Mouse (Mus musculus) midbrain, embryonic 11.5 days (tissue): ENCODE measurements around the gene Dop1a. TPM values are rescaled to one million over a fixed set of nuclear protein-coding genes. Genes with fewer than 3 reads are reported as not detected.

Experiments
- ATAC-seq: fragments of 200-750 bp; cut with Nextera tagmentation; 2 replicates; pipeline ENCODE4 v1.8.0; 2017; ENCODE audit warnings: moderate TSS enrichment, moderate library complexity; ENCODE audit not compliant: low FRiP score
- DNase-seq: peaks from one replicate; pipeline ENCODE4 v3.0.0; 2015; ENCODE audit warnings: low spot score; ENCODE audit errors: missing footprints
- H3K27ac ChIP-seq: fragments of 300-500 bp; sonication (generic); 2 replicates; pipeline ENCODE4 v1.5.1; 2014; ENCODE audit warnings: low read depth, low read length
- H3K27me3 ChIP-seq: fragments of 300-500 bp; sonication (generic); 2 replicates; pipeline ENCODE4 v1.6.1; 2014; ENCODE audit warnings: mild to moderate bottlenecking, low read length, moderate library complexity, mixed read lengths; ENCODE audit not compliant: control insufficient read depth, insufficient read depth
- H3K36me3 ChIP-seq: fragments of 300-500 bp; sonication (generic); 2 replicates; pipeline ENCODE4 v1.6.1; 2014; ENCODE audit warnings: mild to moderate bottlenecking, low read length, moderate library complexity, mixed read lengths; ENCODE audit not compliant: control insufficient read depth, insufficient read depth
- H3K4me1 ChIP-seq: fragments of 300-500 bp; sonication (generic); 2 replicates; pipeline ENCODE4 v1.6.1; 2014; ENCODE audit warnings: low read length; ENCODE audit not compliant: control insufficient read depth, insufficient read depth
- H3K4me2 ChIP-seq: fragments of 300-500 bp; sonication (generic); 2 replicates; pipeline ENCODE4 v1.6.1; 2014; ENCODE audit warnings: mild to moderate bottlenecking, moderate library complexity
- H3K4me3 ChIP-seq: fragments of 300-500 bp; sonication (generic); 2 replicates; pipeline ENCODE4 v1.5.1; 2014; ENCODE audit warnings: low read depth, low read length
- H3K9ac ChIP-seq: fragments of 300-500 bp; sonication (generic); 2 replicates; pipeline ENCODE4 v1.6.1; 2014; ENCODE audit warnings: low read length
- H3K9me3 ChIP-seq: fragments of 300-500 bp; sonication (generic); 2 replicates; pipeline ENCODE4 v1.6.1; 2016; ENCODE audit warnings: low read length; ENCODE audit not compliant: control insufficient read depth
- WGBS: fragments of 180-500 bp; shearing (Covaris S2); extraction: QIAGEN DNeasy Blood & Tissue Kit; methylation state at CpG from one replicate; pipeline ENCODE4 v1.1.7; 2014; 5-methylcytosine and 5-hydroxymethylcytosine counted together
- polyA plus RNA-seq: library from polyadenylated mRNA; unstranded; fragments of >200 nt; fragmentation: Nextera tagmentation; extraction: Ambion mirVana; gene quantifications from 2 replicates; pipeline ENCODE4 v1.2.1, GENCODE M21; 2014

Dop1a gene
- polyA plus RNA-seq: 14.5 and 15.3 TPM in 2 replicates

DNA sequence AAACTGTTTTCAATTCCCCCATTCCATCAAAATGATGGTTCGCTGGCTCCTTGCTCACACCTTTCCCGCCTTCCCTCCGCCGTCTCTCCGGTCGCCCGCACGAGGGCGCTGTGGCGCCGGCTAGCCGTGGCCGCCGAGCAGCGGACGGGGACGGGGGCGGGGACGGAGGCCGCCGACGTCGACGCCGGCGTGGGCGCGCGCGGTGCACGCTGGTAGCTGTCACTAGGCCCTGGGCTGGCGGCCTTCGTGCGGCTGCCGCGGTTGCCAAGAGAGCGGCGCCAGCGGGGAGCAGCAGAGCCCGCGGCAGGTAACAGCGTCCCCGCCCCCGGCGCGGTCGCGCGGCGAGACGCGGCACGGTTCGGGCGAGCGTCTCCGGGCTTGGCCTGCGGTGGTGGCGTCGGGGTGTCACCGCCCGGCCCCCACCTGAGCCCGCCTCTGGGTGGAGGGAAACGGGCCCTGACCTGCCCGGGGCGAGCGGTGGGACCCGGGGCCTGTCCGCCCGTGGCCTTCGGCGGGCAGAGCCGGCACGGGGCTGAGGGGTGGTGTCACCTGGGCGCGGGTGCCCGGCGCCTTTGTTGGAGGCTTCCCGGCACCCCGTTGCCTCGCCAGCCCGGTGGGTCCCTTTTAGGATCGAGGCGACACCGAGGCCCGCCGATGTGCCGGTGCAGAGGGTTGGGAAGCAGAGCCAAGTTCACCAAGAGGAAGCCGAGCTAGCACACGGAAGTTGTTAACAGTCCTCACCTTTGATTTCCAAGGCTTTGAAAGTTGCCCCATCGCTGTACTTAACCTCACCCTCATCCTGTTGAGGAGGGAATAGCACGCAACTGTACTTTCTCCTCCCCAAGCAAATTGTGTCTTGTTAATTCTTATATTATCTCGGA is at the start of gene Dop1a:
TSS of gene Dop1a (plus strand) at position 165 of the 881 bp plus-strand sequence.
- Histone ChIP-seq H3K9me3 (no peaks in the 10 kb centered on the region), H3K36me3 (no peaks in the 10 kb centered on the region), H3K27ac (no peak within 1 kb of the TSS), H3K4me3 (peak within 1 kb of the TSS; percentile 79), H3K4me2 (peak within 1 kb of the TSS; percentile 93), H3K4me1 (peaks cover 3% of the 10 kb centered on the region; the same call in 1 of the 2 replicates), H3K27me3 (peaks cover 7% of the 10 kb centered on the region; the same call in 1 of the 2 replicates), H3K9ac (peak within 1 kb of the TSS; percentile 80)
- WGBS: under 1% methylated on average over 85 of the region's 93 CpGs
- ATAC-seq: peak; percentile 94
- DNase-seq: peak; percentile 99

DNA sequence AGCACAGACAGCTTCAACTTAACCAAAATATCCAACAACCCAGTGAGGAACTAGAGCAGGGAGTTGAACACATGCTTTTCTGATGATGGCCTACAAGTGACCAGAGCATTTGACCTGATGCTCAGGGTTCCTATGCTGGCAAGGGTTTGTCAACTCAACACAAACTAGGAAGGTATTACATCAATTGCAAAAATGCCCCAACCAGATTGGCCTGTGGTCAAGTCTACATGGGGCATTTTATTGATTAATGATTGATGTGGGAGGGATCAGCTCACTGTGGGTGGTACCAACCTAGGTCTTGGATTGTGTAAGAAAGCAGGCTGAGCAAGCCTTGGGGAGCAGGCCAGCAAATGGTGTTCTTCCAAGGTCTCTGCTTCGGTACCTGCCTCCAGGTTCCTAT is 49.0 kb upstream of the Dop1a start:
- Histone ChIP-seq H3K9me3 (no peaks in the 10 kb centered on the region), H3K36me3 (no peaks in the 10 kb centered on the region), H3K4me1 (no peaks in the 10 kb centered on the region), H3K27me3 (no peaks in the 10 kb centered on the region), H3K4me3 (no peak overlapping the region), H3K27ac (no peak overlapping the region), H3K9ac (no peak overlapping the region), H3K4me2 (no peak overlapping the region)
- DNase-seq (no peak), ATAC-seq (no peak)
- 95% methylated on average over 1 of the region's 1 CpGs for WGBS

DNA sequence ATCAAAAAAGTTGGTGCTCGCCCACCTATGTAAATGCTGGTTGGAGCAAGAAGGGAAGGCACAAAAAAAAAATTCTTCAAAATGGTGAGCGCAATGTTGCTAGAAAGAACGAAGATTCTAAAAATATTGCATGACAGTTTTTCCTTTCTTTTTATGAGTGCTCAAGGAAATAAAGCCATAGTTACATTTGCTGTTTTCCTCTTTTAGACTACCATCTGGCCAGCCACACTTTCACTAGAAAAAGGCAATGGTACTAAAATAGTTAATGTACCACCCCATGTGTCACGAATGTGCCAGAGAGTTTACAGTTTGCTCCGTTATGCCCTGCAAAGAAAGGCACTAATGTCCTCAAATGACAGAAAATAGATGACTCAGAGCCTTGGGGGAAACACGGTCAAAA is 47.6 kb upstream of the Dop1a start:
- H3K36me3 ChIP-seq: no peaks in the 10 kb centered on the region
- ATAC-seq: no peak
- H3K4me1 ChIP-seq: no peaks in the 10 kb centered on the region
- no peak overlapping the region for H3K27ac ChIP-seq
- WGBS: 94% methylated on average over 6 of the region's 6 CpGs
- H3K4me2 ChIP-seq: no peak overlapping the region
- no peak overlapping the region for H3K4me3 ChIP-seq
- no peak for DNase-seq
- no peak overlapping the region for H3K9ac ChIP-seq
- no peaks in the 10 kb centered on the region for H3K27me3 ChIP-seq
- no peaks in the 10 kb centered on the region for H3K9me3 ChIP-seq

DNA sequence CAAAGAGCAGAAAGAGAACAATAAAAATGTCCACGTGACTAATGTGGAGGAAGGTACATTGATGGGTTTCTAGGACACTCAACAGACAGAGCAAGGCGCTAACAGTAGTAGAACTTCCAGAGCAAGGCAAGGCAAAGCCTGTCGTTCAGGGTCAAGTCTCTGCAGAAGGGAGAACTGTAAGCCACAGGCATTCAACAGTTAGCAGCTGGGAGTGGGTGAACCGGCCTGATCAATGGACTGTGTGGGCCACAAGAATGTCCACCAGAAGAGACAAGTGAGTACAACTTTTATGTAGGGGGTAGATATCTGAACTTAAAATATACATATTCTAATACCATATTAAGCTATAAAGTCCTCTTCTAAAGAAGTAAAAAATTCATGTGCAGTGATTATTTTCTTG is 43.6 kb upstream of the Dop1a start:
- Histone ChIP-seq H3K27me3 (no peaks in the 10 kb centered on the region), H3K27ac (no peak overlapping the region), H3K36me3 (no peaks in the 10 kb centered on the region), H3K9me3 (no peaks in the 10 kb centered on the region), H3K9ac (no peak overlapping the region), H3K4me2 (no peak overlapping the region), H3K4me1 (no peaks in the 10 kb centered on the region), H3K4me3 (no peak overlapping the region)
- 84% methylated on average over 4 of the region's 4 CpGs for WGBS
- ATAC-seq: no peak
- DNase-seq: no peak

DNA sequence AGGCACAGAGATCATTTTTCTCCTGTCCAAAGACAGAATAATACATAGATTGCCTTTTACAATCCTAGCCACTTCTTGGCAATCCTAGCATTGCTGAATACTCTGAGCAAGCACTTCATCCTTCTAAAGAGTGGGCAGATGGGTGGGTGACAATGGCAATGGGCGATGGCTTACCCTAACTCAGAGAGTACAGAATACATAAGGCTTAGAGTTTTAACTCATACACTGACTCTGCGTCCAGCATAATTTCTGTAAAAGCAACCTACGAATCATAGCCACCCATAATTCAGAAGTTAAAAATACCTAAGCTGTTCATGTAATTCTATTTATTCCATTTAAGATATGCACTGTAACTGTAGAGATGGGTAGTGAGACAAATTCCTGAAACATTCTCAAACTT is 31.4 kb upstream of the Dop1a start:
- ATAC-seq: no peak
- H3K4me3 ChIP-seq: no peak overlapping the region
- no peaks in the 10 kb centered on the region for H3K9me3 ChIP-seq
- no peak overlapping the region for H3K9ac ChIP-seq
- H3K27me3 ChIP-seq: no peaks in the 10 kb centered on the region
- no peak overlapping the region for H3K27ac ChIP-seq
- no peak for DNase-seq
- H3K4me2 ChIP-seq: no peak overlapping the region
- no peaks in the 10 kb centered on the region for H3K4me1 ChIP-seq
- WGBS: 90% methylated on average over 3 of the region's 3 CpGs
- H3K36me3 ChIP-seq: no peaks in the 10 kb centered on the region

DNA sequence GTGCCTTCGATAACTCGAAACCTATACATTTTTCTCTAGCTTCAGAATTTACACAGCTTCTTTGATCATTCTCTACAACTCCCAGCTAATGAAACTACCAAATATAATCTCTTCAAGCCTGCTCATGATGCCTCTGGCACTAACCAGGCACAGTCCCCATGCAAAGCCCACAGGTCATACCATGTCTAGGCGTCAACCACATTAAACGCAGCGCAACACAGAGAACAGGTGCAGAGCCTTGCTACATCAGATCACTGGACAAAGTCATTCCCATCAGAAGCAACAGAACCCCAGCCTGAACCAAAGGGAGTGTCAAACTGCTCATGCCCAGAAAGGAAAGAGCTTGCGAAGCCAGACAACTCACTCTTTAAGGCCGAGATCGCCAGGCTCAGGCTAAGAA is 30.3 kb upstream of the Dop1a start:
- no peak overlapping the region for H3K9ac ChIP-seq
- ATAC-seq (no peak), DNase-seq (no peak)
- H3K4me3 ChIP-seq: no peak overlapping the region
- H3K36me3 ChIP-seq: no peaks in the 10 kb centered on the region
- H3K27me3 ChIP-seq: no peaks in the 10 kb centered on the region
- 95% methylated on average over 8 of the region's 8 CpGs for WGBS
- no peak overlapping the region for H3K4me2 ChIP-seq
- no peak overlapping the region for H3K27ac ChIP-seq
- H3K4me1 ChIP-seq: no peaks in the 10 kb centered on the region
- H3K9me3 ChIP-seq: no peaks in the 10 kb centered on the region

DNA sequence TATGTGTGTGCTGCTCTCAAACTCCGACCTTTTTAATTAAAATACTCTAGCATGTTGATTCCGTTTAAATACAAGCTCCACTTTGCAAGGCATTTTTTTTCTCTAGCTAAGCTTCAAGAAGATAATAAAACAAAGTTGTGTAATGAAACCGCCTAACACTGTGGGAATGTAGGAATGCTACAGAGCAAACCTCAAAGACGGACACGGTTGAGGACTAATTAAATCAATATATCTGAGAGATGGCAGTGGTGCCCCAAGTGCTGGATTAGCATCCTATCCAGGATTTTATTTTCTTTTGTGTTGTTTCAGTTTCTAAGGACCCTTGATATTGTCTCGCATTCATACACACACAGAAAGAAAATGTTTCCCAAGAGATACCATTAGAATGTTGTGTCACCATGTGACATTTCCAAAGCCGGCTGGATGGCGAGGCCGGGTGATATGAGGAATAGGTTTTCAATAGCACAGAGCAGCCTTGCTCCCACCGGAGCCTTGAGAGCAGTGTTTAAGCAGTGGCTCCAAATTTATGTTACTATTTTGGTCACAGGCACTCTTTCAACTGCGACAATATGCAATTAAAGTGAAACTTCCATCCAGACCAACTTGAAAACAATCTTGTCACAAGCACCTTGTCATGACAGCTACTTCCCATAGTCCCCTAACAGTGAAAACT is 28.5 kb upstream of the Dop1a start:
- H3K27me3 ChIP-seq: no peaks in the 10 kb centered on the region
- peak; percentile 61 for ATAC-seq
- WGBS: 60% methylated on average over 11 of the region's 11 CpGs

DNA sequence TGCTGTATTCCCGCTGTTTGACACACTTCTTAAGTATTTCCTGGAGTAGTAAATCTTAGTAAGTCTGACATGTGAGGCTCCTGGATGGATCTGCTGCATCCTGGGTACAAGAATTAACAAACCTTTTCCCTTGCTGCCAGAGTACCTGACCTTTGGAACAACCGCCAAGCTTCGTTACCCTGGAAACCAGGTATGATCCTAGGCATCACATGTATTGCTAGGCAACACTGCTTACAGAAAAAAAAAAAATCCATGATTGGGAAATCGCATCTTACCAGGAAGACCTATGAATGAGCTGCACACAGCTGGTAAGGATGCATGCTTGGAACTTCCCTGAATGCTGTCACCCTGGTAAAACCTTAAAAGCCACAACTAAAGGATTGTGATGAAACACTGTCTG is 24.7 kb upstream of the Dop1a start:
- Histone ChIP-seq H3K27me3 (no peaks in the 10 kb centered on the region), H3K9ac (no peak overlapping the region), H3K27ac (no peak overlapping the region), H3K4me3 (no peak overlapping the region), H3K4me2 (no peak overlapping the region), H3K36me3 (no peaks in the 10 kb centered on the region), H3K4me1 (no peaks in the 10 kb centered on the region), H3K9me3 (no peaks in the 10 kb centered on the region; the same call in 1 of the 2 replicates)
- DNase-seq: no peak
- 87% methylated on average over 4 of the region's 4 CpGs for WGBS
- no peak for ATAC-seq

More for the DNA sequence above, 28.5 kb upstream of the Dop1a start:
- H3K36me3 ChIP-seq: no peaks in the 10 kb centered on the region
- no peak overlapping the region for H3K4me3 ChIP-seq
- no peak overlapping the region for H3K27ac ChIP-seq
- DNase-seq: no peak
- H3K4me1 ChIP-seq: no peaks in the 10 kb centered on the region
- no peaks in the 10 kb centered on the region for H3K9me3 ChIP-seq
- H3K4me2 ChIP-seq: no peak overlapping the region
- H3K9ac ChIP-seq: no peak overlapping the region

DNA sequence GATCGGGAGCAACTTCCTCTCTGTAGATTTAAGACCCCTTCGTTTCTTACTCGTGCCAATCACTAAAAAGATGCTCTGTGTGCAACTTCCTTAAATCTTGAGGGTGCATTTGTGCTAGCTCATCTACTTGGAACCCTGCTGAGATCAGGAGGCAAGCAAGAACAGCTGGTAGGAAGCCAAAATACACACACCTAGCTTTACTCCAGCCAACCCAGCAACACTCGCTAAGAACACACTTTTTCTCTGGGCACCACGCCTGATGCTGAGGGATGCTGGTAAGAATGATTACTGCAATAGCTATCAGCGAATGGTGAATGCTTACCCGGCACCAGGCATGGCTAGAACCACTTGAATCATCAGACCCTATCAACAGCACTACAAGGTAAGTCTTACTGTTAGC is 20.1 kb upstream of the Dop1a start:
- no peak for ATAC-seq

More for the DNA sequence above, 20.1 kb upstream of the Dop1a start:
- Histone ChIP-seq H3K9ac (no peak overlapping the region), H3K4me3 (no peak overlapping the region), H3K36me3 (no peaks in the 10 kb centered on the region), H3K27ac (no peak overlapping the region), H3K4me2 (no peak overlapping the region), H3K9me3 (no peaks in the 10 kb centered on the region; the same call in 1 of the 2 replicates), H3K27me3 (no peaks in the 10 kb centered on the region; the same call in 1 of the 2 replicates), H3K4me1 (peaks cover 5% of the 10 kb centered on the region; the same call in 1 of the 2 replicates)
- 93% methylated on average over 7 of the region's 7 CpGs for WGBS
- no peak for DNase-seq
